Mouse (Mus musculus): ENCODE measurements around the gene Lpp. TPM values are rescaled to one million over a fixed set of nuclear protein-coding genes. Genes with fewer than 3 reads are reported as not detected.

Gene Lpp
- total and polyA plus RNA-seq, 3 experiments, result not detected

- TF ChIP-seq MEF2A (IDR thresholded peaks at IDR 0.05; ENCODE audit: extremely low read depth, insufficient replicate concordance, low read depth, low read length, poor library complexity, severe bottlenecking), result no peak
- TF ChIP-seq TCF12 (IDR thresholded peaks at IDR 0.05; ENCODE audit: low read depth, low read length), result no peak
- no peak for TF ChIP-seq POLR2AphosphoS2 (IDR thresholded peaks at IDR 0.05; ENCODE audit: low read length)
- TF ChIP-seq HCFC1 (IDR thresholded peaks at IDR 0.05; ENCODE audit: low read depth, low read length), result no peak
- TF ChIP-seq NELFE (IDR thresholded peaks at IDR 0.05; ENCODE audit: low read depth, low read length), result no peak
- no peak for TF ChIP-seq MXI1 (IDR thresholded peaks at IDR 0.05; ENCODE audit: low read depth, low read length)
- no peak for TF ChIP-seq CHD2 (IDR thresholded peaks at IDR 0.05; ENCODE audit: low read length)
- no peak for TF ChIP-seq TBP (IDR thresholded peaks at IDR 0.05; ENCODE audit: low read depth, low read length)
- TF ChIP-seq NRF1 (IDR thresholded peaks at IDR 0.05; ENCODE audit: insufficient read depth, low read depth, low read length, poor library complexity, severe bottlenecking), result no peak
- Histone ChIP-seq H3K4me3 (ENCODE audit: control insufficient read depth in 1 of 2, insufficient read depth in 1 of 2, low read depth in 2 of 2, low read length in 2 of 2) (no peak overlapping the region), H3K4me1 (ENCODE audit: control insufficient read depth in 1 of 2, insufficient read depth in 2 of 2, low read length in 2 of 2) (no peaks in the 10 kb centered on the region), H3K27ac (ENCODE audit: control insufficient read depth, low read depth, low read length) (no peak overlapping the region), H3K27me3 (ENCODE audit: control insufficient read depth in 1 of 2, insufficient read depth in 2 of 2, low read length in 2 of 2) (no peaks in the 10 kb centered on the region), H3K9ac (ENCODE audit: control insufficient read depth, low read depth, low read length, poor library complexity, severe bottlenecking) (no peak overlapping the region), H3K79me2 (ENCODE audit: control insufficient read depth, insufficient read depth, low read length, poor library complexity) (no peaks in the 10 kb centered on the region), H3K9me3 (replicated peaks; ENCODE audit: insufficient read depth, low read length) (no peaks in the 10 kb centered on the region), H3K36me3 (ENCODE audit: control insufficient read depth in 1 of 2, insufficient read depth in 2 of 2, low read length in 2 of 2) (no peaks in the 10 kb centered on the region)
- no peak for DNase-seq (ENCODE audit: low read depth, low spot score)
Measured at GRCm38 (mm10) chr16:24576999-24577398, 183.7 kb downstream of the Lpp start.

- Histone ChIP-seq H3K36me3 (ENCODE audit: control insufficient read depth in 1 of 2, insufficient read depth in 2 of 2, low read length in 2 of 2) (no peaks in the 10 kb centered on the region), H3K79me2 (ENCODE audit: control insufficient read depth, insufficient read depth, low read length, poor library complexity) (no peaks in the 10 kb centered on the region), H3K4me3 (ENCODE audit: control insufficient read depth in 1 of 2, insufficient read depth in 1 of 2, low read depth in 2 of 2, low read length in 2 of 2) (no peak overlapping the region), H3K9me3 (replicated peaks; ENCODE audit: insufficient read depth, low read length) (no peaks in the 10 kb centered on the region), H3K27me3 (ENCODE audit: control insufficient read depth in 1 of 2, insufficient read depth in 2 of 2, low read length in 2 of 2) (no peaks in the 10 kb centered on the region), H3K9ac (ENCODE audit: control insufficient read depth, low read depth, low read length, poor library complexity, severe bottlenecking) (no peak overlapping the region), H3K27ac (ENCODE audit: control insufficient read depth, low read depth, low read length) (no peak overlapping the region), H3K4me1 (ENCODE audit: control insufficient read depth in 1 of 2, insufficient read depth in 2 of 2, low read length in 2 of 2) (no peaks in the 10 kb centered on the region)
- TF ChIP-seq SIN3A (IDR thresholded peaks at IDR 0.05; ENCODE audit: low read length) (no peak), RAD21 (IDR thresholded peaks at IDR 0.05; ENCODE audit: low read depth, low read length) (no peak), POLR2AphosphoS5 (IDR thresholded peaks at IDR 0.05; ENCODE audit: borderline replicate concordance, low read depth, low read length) (no peak), SMC3 (IDR thresholded peaks at IDR 0.05; ENCODE audit: low read depth, low read length) (no peak), MXI1 (IDR thresholded peaks at IDR 0.05; ENCODE audit: low read depth, low read length) (no peak), TAL1 (IDR thresholded peaks at IDR 0.05; ENCODE audit: low read length) (no peak), POLR2A (IDR thresholded peaks at IDR 0.05; ENCODE audit: control insufficient read depth in 1 of 2, insufficient read depth in 1 of 2, low read depth in 1 of 2, low read length in 2 of 2, poor library complexity in 1 of 2) (no peak), BHLHE40 (IDR thresholded peaks at IDR 0.05; ENCODE audit: borderline replicate concordance, low read depth, low read length) (no peak), CHD2 (IDR thresholded peaks at IDR 0.05; ENCODE audit: low read length) (no peak), MAX (IDR thresholded peaks at IDR 0.05; ENCODE audit: low read length) (no peak), RCOR1 (IDR thresholded peaks at IDR 0.05; ENCODE audit: low read depth, low read length) (no peak), USF1 (IDR thresholded peaks at IDR 0.05; ENCODE audit: low read depth, low read length) (no peak), E2F4 (IDR thresholded peaks at IDR 0.05; ENCODE audit: borderline replicate concordance, low read depth, low read length) (no peak), MAFK (IDR thresholded peaks at IDR 0.05; ENCODE audit: borderline replicate concordance, low read depth, low read length) (no peak), MEF2A (IDR thresholded peaks at IDR 0.05; ENCODE audit: extremely low read depth, insufficient replicate concordance, low read depth, low read length, poor library complexity, severe bottlenecking) (no peak), HCFC1 (IDR thresholded peaks at IDR 0.05; ENCODE audit: low read depth, low read length) (no peak)
- DNase-seq (ENCODE audit: low read depth, low spot score), result no peak
Measured at GRCm38 (mm10) chr16:24577798-24578197, 184.5 kb downstream of the Lpp start.
